Mouse (Mus musculus) stomach, postnatal 0 days (tissue): ENCODE measurements around the gene Cdt1.

ENCODE experiments used
- CTCF ChIP-seq: IDR thresholded peaks from 2 replicates; pipeline ENCODE4 v1.5.1; 2016; ENCODE audit warnings: antibody characterized with exemption, low read depth, mild to moderate bottlenecking, moderate library complexity
- EP300 ChIP-seq: optimal IDR thresholded peaks from 2 replicates; pipeline ENCODE3; 2016; ENCODE audit warnings: antibody characterized with exemption

GRCm38 (mm10) chr8:122622727-122623126 lies 54.9 kb downstream of the Cdt1 start, which contains the start of gene Pabpn1l:
- TF ChIP-seq CTCF (no peak), EP300 (no peak)
